Mouse (Mus musculus) midbrain, embryonic 14.5 days (tissue): Measurements from ENCODE around the gene Ppp2ca. TPM values are rescaled to one million over a fixed set of nuclear protein-coding genes. Genes with fewer than 3 reads are reported as not detected.
A peak's percentile ranks its signal among the peaks of the same experiment; 100 is the strongest.

Experiments used
- ATAC-seq: fragments of 200-750 bp; cut with Nextera tagmentation; 2 replicates; pipeline ENCODE4 v1.8.0; 2017; ENCODE audit warnings: moderate number of reproducible peaks, moderate library complexity; ENCODE audit not compliant: low FRiP score, low TSS enrichment
- DNase-seq: peaks from one replicate; pipeline ENCODE4 v3.0.0-alpha.2; 2015
- H3K27ac ChIP-seq: fragments of 300-500 bp; sonication (generic); replicated peaks from 2 replicates; pipeline ENCODE4 v1.5.1; 2014; ENCODE audit warnings: mild to moderate bottlenecking, low read depth, low read length, moderate library complexity
- H3K27me3 ChIP-seq: fragments of 300-500 bp; sonication (generic); 2 replicates; pipeline ENCODE4 v1.6.1; 2014; ENCODE audit warnings: low read length, control low read depth, mixed read lengths; ENCODE audit not compliant: control insufficient read depth, insufficient read depth
- H3K36me3 ChIP-seq: fragments of 300-500 bp; sonication (generic); 2 replicates; pipeline ENCODE4 v1.6.1; 2014; ENCODE audit warnings: low read length, control low read depth; ENCODE audit not compliant: control insufficient read depth, insufficient read depth
- H3K4me1 ChIP-seq: fragments of 300-500 bp; sonication (generic); 2 replicates; pipeline ENCODE4 v1.6.1; 2014; ENCODE audit warnings: mild to moderate bottlenecking, antibody characterized with exemption, low read length, control low read depth; ENCODE audit not compliant: control insufficient read depth, insufficient read depth
- H3K4me2 ChIP-seq: fragments of 300-500 bp; sonication (generic); 2 replicates; pipeline ENCODE4 v1.6.1; 2014; ENCODE audit warnings: mild to moderate bottlenecking, low read length, moderate library complexity
- H3K4me3 ChIP-seq: fragments of 300-500 bp; sonication (generic); replicated peaks from 2 replicates; pipeline ENCODE4 v1.5.1; 2014; ENCODE audit warnings: low read depth, low read length
- H3K9ac ChIP-seq: fragments of 300-500 bp; sonication (generic); replicated peaks from 2 replicates; pipeline ENCODE4 v1.6.1; 2014; ENCODE audit warnings: mild to moderate bottlenecking, low read length, moderate library complexity
- H3K9me3 ChIP-seq: fragments of 300-500 bp; sonication (generic); 2 replicates; pipeline ENCODE4 v1.6.1; 2016; ENCODE audit warnings: low read length, control low read depth, mixed read lengths; ENCODE audit not compliant: control insufficient read depth
- WGBS: fragments of 180-500 bp; shearing (Covaris S2); extraction: QIAGEN DNeasy Blood & Tissue Kit; methylation state at CpG from one replicate; pipeline ENCODE4 v1.1.7; 2014; 5-methylcytosine and 5-hydroxymethylcytosine counted together
- polyA plus RNA-seq: library from polyadenylated mRNA; unstranded; fragments of >200 nt; fragmentation: Nextera tagmentation; extraction: Ambion mirVana; gene quantifications from 2 replicates; pipeline ENCODE4 v1.2.1, GENCODE M21; 2014

Ppp2ca gene
- polyA plus RNA-seq, 1 experiment from 2014 or later, result 162 TPM

DNA sequence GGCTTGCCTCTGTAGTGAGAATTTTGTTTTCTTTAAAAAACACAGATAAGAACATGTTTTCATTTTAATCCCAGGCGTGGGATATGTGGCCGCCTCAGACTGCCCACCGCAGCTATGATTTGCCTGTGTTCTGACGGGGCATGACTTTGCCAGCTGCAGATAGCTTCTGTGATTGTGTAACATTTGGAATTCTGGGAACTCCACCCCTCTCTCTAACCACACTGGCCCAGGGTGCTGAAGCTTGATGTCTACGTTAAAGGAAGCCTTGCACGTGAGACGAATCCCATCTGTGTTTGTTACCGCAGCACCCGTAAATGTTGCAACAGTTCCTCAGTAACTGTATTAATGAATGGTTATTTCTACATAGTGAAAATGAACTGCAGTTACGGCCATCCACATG, 26.7 kb upstream of the Ppp2ca start:
- Histone ChIP-seq H3K4me1 (no peaks in the 10 kb centered on the region), H3K36me3 (no peaks in the 10 kb centered on the region), H3K4me2 (no peak overlapping the region), H3K27ac (no peak overlapping the region), H3K27me3 (no peaks in the 10 kb centered on the region), H3K4me3 (no peak overlapping the region), H3K9ac (no peak overlapping the region), H3K9me3 (no peaks in the 10 kb centered on the region)
- 88% methylated on average over 10 of the region's 10 CpGs for WGBS
- no peak for ATAC-seq
- no peak for DNase-seq

DNA sequence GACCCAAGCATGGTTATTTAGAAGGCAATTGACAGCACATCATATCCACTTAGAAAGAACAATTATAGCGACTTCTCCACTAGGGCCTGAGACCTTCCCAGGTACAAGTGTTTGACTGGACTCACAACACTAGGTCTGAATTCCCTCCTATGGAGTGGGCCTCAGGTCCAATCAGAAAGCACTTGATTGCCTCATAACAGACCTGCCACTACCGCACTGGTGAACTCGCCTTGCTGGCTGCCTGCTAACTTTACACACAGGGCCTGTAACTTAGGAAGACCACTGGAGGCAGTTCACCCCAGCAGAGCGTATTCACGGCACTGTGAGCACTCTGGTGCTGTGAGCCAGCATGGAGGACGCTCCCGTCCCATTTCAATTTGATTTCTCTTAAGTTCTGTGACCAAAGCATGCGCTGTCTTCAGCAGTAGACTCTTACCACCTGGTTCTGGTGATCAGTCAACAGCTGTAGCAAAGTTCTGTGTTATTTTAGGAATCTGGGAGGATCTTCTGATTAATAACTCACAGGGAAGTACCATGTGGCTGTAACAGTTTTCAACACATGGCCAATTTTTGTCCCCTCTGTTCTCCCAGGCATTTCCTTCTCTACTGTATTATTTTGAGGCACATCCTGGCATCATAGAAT, 24.8 kb upstream of the Ppp2ca start:
- no peak overlapping the region for H3K27ac ChIP-seq
- H3K27me3 ChIP-seq, result no peaks in the 10 kb centered on the region
- H3K36me3 ChIP-seq, result no peaks in the 10 kb centered on the region
- no peaks in the 10 kb centered on the region for H3K9me3 ChIP-seq
- H3K9ac ChIP-seq, result no peak overlapping the region
- no peak for ATAC-seq
- no peak overlapping the region for H3K4me2 ChIP-seq
- no peaks in the 10 kb centered on the region for H3K4me1 ChIP-seq
- no peak for DNase-seq
- 85% methylated on average over 8 of the region's 8 CpGs for WGBS
- no peak overlapping the region for H3K4me3 ChIP-seq

DNA sequence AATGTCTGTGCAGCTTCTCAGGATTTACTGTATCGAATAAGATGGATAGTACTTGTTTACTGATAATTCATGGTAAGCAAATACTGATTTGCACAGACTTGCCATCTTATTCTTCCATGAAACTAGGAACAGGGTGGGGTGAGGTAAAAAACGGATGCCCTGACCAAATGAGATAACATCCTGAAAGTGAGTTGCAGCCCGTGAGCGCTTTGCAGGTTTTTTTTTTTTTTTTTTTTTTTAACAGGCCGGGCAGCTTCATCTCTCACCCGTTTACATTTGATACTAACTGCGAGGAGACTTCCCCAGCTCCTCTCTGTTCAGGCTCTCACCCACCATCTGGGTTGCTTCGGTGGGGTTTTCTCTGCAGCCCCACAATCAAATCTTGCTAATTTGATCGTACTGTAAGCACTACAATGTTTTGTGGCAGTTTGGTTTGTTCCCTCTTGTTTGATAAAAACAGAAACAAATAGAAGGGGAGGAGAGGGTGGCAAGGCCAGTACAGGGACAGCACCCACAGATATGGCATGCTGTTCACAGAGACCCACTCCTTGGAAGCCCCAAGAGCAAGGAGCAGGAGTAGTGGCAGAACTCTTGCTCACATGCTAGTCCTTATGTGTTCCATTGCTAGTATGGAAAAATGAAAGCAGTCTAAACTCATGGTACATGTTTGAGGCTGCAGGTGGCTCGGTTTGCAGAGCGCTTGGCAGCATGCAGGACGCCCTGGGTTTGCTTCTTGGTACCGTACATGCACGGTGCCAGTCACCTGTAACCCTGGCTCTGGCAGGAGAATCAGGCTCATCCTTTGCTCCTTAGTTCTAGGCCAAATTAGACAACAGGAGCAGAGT, 23.6 kb upstream of the Ppp2ca start:
- Histone ChIP-seq H3K4me1 (no peaks in the 10 kb centered on the region), H3K36me3 (no peaks in the 10 kb centered on the region), H3K27ac (no peak overlapping the region), H3K4me2 (no peak overlapping the region), H3K4me3 (no peak overlapping the region), H3K9ac (no peak overlapping the region), H3K27me3 (no peaks in the 10 kb centered on the region), H3K9me3 (no peaks in the 10 kb centered on the region)
- DNase-seq (no peak), ATAC-seq (no peak)
- 79% methylated on average over 14 of the region's 14 CpGs for WGBS

DNA sequence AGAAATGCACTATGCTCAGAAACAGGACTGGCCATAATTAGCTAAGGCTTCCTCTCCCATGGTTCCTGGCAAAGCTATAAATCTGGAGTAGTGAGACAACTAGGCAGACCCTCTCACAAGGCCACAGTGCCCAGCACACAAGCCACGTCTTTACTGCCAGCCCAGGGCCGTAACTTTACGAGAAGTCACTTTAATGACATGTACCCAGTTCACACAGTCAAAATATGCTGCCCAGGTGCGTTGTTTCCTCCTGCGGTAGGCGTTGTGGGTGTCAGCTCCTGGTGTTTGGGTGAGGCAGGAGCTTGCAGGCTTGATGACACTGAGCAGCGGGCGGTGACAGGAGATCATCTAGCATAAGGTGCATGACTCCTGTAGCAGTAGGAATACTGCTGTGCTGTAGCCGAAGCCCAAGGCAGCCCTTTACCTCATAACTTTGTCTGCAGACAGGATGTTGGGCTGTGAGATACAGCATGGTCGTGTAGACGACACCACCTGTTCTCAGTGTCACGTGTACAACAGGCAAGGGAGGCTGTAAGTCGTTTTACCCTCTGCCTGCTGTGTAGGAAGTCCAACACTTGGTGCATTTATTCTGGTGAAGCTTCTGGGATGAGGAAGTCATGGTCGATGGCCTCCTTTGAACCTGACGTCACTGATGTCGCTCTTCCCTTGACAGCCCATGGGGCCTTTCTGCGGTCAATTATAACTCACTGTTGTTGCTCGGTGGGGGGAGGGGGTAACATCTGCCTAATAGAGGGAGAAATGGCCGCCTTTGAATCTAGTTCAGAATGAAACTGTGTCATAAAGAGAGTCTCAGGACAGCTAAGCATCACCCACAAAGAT, 22.5 kb upstream of the Ppp2ca start:
- no peak overlapping the region for H3K9ac ChIP-seq
- H3K36me3 ChIP-seq, result no peaks in the 10 kb centered on the region
- no peak overlapping the region for H3K4me3 ChIP-seq
- no peak for ATAC-seq
- 73% methylated on average over 19 of the region's 19 CpGs for WGBS
- H3K27ac ChIP-seq, result no peak overlapping the region
- H3K9me3 ChIP-seq, result no peaks in the 10 kb centered on the region
- H3K27me3 ChIP-seq, result no peaks in the 10 kb centered on the region
- H3K4me1 ChIP-seq, result no peaks in the 10 kb centered on the region
- H3K4me2 ChIP-seq, result no peak overlapping the region
- no peak for DNase-seq

DNA sequence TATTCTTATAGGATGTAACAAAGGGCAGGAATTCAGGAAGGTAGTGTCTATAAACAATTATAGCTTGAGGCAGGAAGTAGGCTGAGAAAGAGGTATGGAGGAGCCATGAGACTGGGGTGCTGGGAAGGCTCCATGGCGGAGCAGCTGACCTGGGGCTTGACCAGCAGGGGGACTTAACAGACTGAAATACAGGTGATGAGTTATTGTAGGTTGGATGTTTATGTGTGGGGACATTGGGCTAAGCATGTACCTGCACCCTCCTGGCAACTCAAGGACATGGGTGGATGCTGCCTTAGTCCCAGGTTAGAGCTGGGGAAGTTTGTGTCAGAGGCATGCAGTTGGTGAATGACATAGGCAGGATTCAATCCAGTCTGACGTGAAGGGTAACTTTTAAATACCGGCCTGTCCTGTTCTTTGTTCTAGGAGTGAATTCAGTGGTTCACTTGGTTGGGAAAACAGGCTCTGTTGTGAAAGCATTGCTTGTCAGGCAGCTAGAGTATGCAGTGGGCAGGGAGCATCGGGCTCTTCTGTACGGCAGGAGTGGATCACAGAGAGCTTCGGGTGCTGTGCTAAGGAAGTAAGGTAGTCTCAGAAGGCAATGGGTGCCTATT, 21.6 kb upstream of the Ppp2ca start:
- Histone ChIP-seq H3K9me3 (no peaks in the 10 kb centered on the region), H3K27me3 (no peaks in the 10 kb centered on the region), H3K4me2 (no peak overlapping the region), H3K9ac (no peak overlapping the region), H3K4me3 (no peak overlapping the region), H3K27ac (no peak overlapping the region), H3K4me1 (no peaks in the 10 kb centered on the region), H3K36me3 (no peaks in the 10 kb centered on the region)
- ATAC-seq (no peak), DNase-seq (no peak)
- WGBS, result 87% methylated on average over 6 of the region's 6 CpGs

DNA sequence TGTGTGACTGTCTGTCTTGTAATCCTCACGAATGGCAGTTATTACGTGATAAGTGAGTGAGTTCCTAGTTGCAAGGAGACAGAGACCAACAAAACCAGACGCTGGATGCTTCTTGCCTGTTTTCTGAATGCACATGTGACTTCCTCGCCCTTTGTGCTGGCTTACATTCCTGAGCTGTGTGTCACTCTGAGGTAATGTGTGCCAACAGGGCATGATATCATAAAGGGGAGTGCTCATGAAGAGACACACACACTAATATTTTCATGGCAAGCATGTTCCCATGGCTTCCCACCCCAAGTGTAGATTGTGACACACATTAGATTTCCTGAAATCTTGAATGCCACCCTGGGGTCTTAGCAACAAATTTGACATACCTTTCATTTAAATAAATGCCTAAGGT, 20.5 kb upstream of the Ppp2ca start:
- whole genome bisulfite sequencing, result 87% methylated on average over 4 of the region's 4 CpGs
- no peak for ATAC-seq
- no peak overlapping the region for H3K9ac ChIP-seq

DNA sequence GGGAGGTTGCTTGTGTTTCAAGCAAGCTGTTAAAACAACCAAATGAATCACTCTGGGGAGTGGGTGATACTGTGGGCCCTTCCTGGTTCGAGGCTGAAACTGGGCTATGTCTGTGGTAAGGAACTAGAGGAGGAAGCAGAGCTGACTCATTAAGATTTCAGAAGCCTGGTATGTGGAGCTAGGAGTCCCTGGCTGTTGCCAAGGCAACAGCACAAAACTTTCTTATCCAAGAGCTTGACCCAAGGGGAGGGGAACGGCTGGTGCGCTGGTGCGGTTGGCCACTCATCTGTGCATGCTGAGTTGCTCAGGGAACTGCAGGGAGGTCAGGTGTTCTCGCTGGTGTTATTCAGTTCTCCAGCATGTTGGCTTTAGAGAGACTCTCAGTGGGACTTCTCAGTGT, 18.5 kb upstream of the Ppp2ca start:
- H3K4me3 ChIP-seq, result no peak overlapping the region
- no peaks in the 10 kb centered on the region for H3K36me3 ChIP-seq
- H3K4me1 ChIP-seq, result no peaks in the 10 kb centered on the region
- no peak overlapping the region for H3K4me2 ChIP-seq
- H3K9ac ChIP-seq, result no peak overlapping the region
- no peaks in the 10 kb centered on the region for H3K9me3 ChIP-seq
- H3K27ac ChIP-seq, result no peak overlapping the region
- H3K27me3 ChIP-seq, result no peaks in the 10 kb centered on the region
- DNase-seq (peak; percentile 55), ATAC-seq (no peak)
- 2% methylated on average over 5 of the region's 5 CpGs for WGBS

More for the DNA sequence above, 20.5 kb upstream of the Ppp2ca start:
- Histone ChIP-seq H3K27me3 (no peaks in the 10 kb centered on the region), H3K9me3 (no peaks in the 10 kb centered on the region), H3K4me1 (no peaks in the 10 kb centered on the region), H3K4me2 (no peak overlapping the region), H3K27ac (no peak overlapping the region), H3K36me3 (no peaks in the 10 kb centered on the region), H3K4me3 (no peak overlapping the region)
- DNase-seq, result no peak

DNA sequence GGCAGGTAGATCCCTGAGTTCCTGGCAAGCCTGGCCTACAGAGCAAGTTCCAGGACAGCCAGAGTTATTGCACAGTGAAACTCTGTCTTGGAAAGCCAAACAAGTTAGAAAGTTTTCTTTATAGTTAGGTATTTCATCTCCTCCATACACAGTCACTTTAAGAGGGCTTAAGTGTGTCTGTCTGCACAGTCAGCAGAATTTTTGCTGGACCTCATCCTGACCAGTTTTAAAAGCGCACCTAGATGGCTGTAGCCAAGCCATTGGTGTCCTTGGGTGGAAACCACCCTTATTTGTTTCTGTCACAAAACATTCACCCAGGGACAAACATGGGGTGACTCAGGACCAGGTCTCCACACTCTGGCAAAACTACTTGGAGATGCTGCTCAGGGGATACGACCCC, 17.8 kb upstream of the Ppp2ca start:
- Histone ChIP-seq H3K36me3 (no peaks in the 10 kb centered on the region), H3K9me3 (no peaks in the 10 kb centered on the region), H3K4me2 (no peak overlapping the region), H3K27ac (no peak overlapping the region), H3K4me3 (no peak overlapping the region), H3K27me3 (no peaks in the 10 kb centered on the region), H3K4me1 (no peaks in the 10 kb centered on the region), H3K9ac (no peak overlapping the region)
- ATAC-seq (no peak), DNase-seq (no peak)
- whole genome bisulfite sequencing, result 91% methylated on average over 2 of the region's 2 CpGs
